Mouse (Mus musculus): ENCODE measurements around the gene Spock2. TPM values are rescaled to one million over a fixed set of nuclear protein-coding genes. Genes with fewer than 3 reads are reported as not detected.
"Not testable (repeated sequence)": the region's sequence is repeated elsewhere in the genome, so short reads cannot be mapped to it uniquely, and the experiment has no call there.

Gene Spock2
- polyA plus RNA-seq, 1 experiment from 2014 or later, result not detected

DNA sequence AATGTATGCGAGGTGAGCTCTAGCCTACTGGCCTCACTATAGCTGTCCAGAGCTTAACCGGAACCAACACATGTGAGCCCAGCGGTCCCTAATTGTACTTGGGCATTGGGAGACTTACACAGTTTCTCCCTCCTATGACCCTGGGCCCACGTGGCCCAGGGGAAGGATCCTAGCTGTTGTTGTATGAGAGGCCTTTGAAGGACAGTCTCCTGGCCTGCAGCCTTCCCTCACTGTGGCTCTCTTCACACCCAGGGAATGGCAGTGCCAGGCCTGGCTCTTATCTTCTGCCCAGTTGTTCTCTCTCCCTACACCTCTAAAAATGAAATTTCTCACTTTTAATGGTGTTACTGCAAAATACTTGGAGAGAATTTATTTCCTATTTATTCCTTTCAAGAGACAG lies 11.0 kb downstream of the Spock2 start:
- no peak overlapping the region for H3K27ac ChIP-seq
- H3K79me2 ChIP-seq (ENCODE audit: inconsistent target), result no peaks in the 10 kb centered on the region
- no peak overlapping the region for H3K4me3 ChIP-seq (ENCODE audit: inconsistent target)
- H3K36me3 ChIP-seq (ENCODE audit: inconsistent target), result no peaks in the 10 kb centered on the region
- 80% methylated on average over 4 of the region's 4 CpGs for WGBS (ENCODE audit: missing documents)

DNA sequence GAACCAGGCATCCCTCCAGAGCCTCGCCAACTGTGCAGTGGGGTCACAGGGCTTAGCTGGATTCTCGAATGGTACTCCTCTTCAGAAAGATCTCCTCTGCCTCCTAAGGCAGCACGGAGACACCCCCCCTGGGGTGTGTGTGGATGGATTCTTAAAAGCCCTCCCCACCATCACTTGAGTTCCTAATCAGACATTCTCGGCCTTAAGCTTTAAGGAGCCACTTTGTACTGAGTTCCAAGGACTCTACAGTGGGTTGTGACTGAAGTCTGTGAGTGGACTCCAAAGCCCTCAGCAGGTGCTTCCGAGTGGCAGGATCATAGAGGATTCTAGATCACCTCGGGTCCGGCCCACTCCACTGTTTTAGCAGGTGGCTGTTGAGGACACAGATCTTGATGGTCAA lies 12.4 kb downstream of the Spock2 start:
- Histone ChIP-seq H3K4me3 (ENCODE audit: inconsistent target) (no peak overlapping the region), H3K36me3 (ENCODE audit: inconsistent target) (no peaks in the 10 kb centered on the region), H3K27ac (no peak overlapping the region), H3K79me2 (ENCODE audit: inconsistent target) (no peaks in the 10 kb centered on the region)
- WGBS (ENCODE audit: missing documents), result 94% methylated on average over 7 of the region's 7 CpGs

DNA sequence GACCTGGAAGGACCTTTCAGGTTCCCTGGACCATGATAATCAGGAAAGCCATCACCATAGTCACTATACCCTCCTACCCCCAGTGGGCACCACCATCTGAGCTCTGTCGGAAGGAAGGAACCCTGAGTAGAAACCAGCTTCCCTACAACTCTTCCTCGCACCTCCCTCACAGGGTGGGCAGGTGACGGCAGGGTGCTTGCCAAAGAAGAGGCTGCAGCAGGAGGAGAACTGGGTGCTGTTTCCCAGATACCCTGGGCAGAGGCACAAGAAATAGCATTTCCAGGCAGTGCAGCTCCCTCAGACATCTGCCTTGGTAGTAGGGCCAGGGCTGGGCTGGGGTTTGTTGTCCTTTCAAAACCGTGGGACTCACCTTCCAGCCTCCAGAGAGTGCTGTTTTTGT lies 14.6 kb downstream of the Spock2 start:
- H3K36me3 ChIP-seq (ENCODE audit: inconsistent target), result no peaks in the 10 kb centered on the region
- H3K27ac ChIP-seq, result no peak overlapping the region
- no peak overlapping the region for H3K4me3 ChIP-seq (ENCODE audit: inconsistent target)
- H3K79me2 ChIP-seq (ENCODE audit: inconsistent target), result no peaks in the 10 kb centered on the region
- WGBS (ENCODE audit: missing documents), result 75% methylated on average over 4 of the region's 4 CpGs

DNA sequence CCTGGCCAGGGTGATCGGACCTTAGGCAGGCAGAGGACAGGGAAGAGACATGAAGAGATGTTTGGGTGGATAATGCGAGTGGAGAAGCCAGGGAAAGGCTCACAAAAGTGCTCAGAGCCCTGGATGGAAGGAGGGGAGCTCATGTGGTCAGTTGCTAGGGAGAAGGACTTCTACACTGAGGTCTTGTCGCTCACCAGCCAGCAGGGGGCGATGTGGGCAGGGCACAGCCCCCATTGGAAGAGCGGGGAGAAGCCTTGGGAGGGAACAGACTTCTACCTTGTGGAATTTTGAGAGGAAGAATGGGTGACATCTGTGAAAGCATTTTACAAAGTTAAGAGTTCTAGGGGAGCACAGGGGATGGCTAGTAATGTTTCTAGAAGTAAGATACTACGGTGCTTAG lies 18.1 kb downstream of the Spock2 start:
- no peak overlapping the region for H3K4me3 ChIP-seq (ENCODE audit: inconsistent target)
- 77% methylated on average over 6 of the region's 6 CpGs for WGBS (ENCODE audit: missing documents)
- H3K36me3 ChIP-seq (ENCODE audit: inconsistent target), result no peaks in the 10 kb centered on the region
- H3K79me2 ChIP-seq (ENCODE audit: inconsistent target), result no peaks in the 10 kb centered on the region
- H3K27ac ChIP-seq, result no peak overlapping the region

DNA sequence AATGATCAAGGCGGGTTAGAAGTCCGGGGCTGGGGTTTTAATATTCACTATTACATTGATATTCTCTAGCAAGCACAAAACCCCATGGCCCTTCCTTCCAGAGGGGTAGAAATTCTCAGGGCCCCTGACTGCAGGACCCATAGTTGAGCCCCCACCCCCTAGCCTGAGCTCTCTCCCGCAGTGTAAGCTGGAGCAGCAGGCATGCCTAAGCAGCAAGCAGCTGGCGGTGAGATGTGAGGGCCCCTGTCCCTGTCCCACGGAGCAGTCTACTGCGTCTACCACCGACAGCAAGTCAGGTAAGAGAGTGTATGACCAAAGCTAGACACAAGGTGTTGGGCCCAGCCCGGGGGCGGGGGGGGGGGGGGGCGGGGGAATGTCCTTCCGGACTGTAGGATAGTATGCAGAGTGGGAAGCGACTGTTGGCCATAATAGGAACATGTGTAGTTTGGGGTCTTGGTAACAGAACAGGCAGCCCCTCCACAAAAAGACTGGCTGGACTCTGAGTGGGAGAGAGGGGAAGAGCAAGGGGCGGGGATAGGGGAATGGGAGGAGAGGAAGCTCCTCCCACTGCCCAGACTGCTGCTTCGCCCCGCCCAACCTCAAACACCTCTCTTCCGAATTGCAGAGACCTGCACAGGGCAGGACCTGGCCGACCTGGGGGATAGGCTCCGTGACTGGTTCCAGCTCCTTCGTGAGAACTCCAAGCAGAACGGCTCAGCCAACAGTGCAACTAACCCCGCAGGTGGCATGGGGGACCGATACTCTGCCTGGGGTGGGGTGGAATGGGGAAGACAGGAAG lies 19.7 kb downstream of the Spock2 start:
- 43% methylated on average over 22 of the region's 22 CpGs for WGBS (ENCODE audit: missing documents)
- Histone ChIP-seq H3K79me2 (ENCODE audit: inconsistent target) (no peaks in the 10 kb centered on the region), H3K36me3 (ENCODE audit: inconsistent target) (no peaks in the 10 kb centered on the region), H3K4me3 (ENCODE audit: inconsistent target) (no peak overlapping the region), H3K27ac (no peak overlapping the region)

DNA sequence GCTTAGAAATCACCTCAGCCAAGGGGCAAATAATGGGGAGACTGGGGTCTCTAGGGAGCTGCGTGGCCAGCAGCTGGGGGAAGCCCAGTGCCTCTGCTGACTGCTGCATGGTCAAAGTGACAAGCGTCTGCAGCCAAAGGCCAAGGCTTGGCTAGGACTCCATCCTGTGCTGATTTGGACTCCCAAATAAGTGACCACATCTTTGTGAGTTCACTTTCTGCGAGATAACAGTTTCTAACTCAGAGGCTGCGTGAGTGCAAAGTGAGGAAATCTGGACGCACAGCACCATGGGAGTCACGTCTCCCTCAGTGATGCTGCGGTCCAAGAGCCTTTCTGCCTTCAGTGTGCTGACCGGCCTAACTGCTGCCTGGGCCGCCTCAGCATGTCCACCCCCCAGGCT lies 22.3 kb downstream of the Spock2 start:
- Histone ChIP-seq H3K4me3 (ENCODE audit: inconsistent target) (no peak overlapping the region), H3K27ac (no peak overlapping the region), H3K79me2 (ENCODE audit: inconsistent target) (no peaks in the 10 kb centered on the region), H3K36me3 (ENCODE audit: inconsistent target) (no peaks in the 10 kb centered on the region)
- 93% methylated on average over 9 of the region's 9 CpGs for WGBS (ENCODE audit: missing documents)

DNA sequence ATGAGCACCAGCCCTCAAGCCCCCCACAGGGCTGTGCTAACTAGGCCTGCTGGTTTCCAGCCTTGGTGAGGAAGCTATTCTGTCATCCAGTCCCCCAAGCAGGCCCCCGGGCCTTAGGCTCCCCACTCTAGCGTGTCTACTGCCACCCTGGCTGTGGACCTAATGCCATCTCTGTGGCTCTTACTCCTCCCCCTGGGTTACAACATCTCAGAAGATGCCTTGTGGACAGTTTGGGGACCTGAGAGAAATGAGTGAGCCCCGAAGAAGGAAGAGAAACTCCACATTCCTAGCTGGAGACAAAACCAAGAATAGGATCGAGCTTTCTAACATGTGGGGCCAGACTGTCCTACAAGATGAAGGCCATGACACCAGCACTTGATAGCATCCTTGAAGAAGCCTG lies 24.5 kb downstream of the Spock2 start:
- H3K27ac ChIP-seq, result no peak overlapping the region
- H3K79me2 ChIP-seq (ENCODE audit: inconsistent target), result no peaks in the 10 kb centered on the region
- H3K4me3 ChIP-seq (ENCODE audit: inconsistent target), result no peak overlapping the region
- no peaks in the 10 kb centered on the region for H3K36me3 ChIP-seq (ENCODE audit: inconsistent target)
- 15% methylated on average over 4 of the region's 4 CpGs for WGBS (ENCODE audit: missing documents)

DNA sequence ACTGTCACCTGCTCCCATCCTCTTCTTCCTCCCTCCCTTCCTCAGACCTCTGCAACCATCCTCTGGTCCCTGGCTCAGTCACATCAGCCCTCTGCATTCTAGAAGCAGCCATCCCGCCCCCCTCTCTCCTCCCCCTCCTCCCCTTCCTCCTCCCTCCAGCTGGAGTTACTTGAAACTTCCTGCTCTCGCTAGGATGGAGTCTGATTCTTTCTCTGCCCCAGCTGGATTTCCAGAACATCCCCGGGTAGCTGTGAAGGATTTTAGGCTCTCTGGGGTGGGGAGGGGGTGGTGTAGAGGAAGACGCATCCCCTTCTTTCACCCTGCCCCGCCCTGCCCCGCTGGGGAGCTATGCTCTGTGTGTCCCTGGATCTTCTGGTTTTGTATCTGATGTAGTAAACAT lies 27.5 kb downstream of the Spock2 start:
- no peaks in the 10 kb centered on the region for H3K79me2 ChIP-seq (ENCODE audit: inconsistent target)
- WGBS (ENCODE audit: missing documents), result 76% methylated on average over 6 of the region's 6 CpGs
- no peak overlapping the region for H3K27ac ChIP-seq
- H3K4me3 ChIP-seq (ENCODE audit: inconsistent target), result no peak overlapping the region
- H3K36me3 ChIP-seq (ENCODE audit: inconsistent target), result no peaks in the 10 kb centered on the region

DNA sequence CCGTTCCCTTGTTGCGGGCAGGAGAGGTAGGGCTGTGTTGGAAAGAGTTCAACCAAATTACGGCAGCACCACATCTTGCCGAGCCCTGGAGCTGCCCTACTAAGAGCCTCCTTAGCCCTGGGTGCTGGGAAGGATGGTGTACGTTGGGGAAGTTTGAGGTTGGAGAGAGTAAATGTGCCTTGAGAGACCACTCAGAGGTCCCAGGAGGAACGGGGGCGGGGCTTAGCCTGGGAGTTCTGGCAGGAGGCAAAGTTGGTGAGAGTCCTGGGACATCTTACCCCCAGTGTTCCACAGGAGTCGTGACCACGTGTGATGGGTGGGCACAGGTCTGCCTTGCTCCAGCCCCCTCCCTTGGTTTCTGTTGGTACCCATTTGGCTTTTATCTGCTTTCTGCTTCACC lies 28.2 kb downstream of the Spock2 start:
- no peak overlapping the region for H3K4me3 ChIP-seq (ENCODE audit: inconsistent target)
- WGBS (ENCODE audit: missing documents), result 87% methylated on average over 9 of the region's 9 CpGs
- H3K27ac ChIP-seq, result no peak overlapping the region
- H3K79me2 ChIP-seq (ENCODE audit: inconsistent target), result no peaks in the 10 kb centered on the region
- no peaks in the 10 kb centered on the region for H3K36me3 ChIP-seq (ENCODE audit: inconsistent target)

DNA sequence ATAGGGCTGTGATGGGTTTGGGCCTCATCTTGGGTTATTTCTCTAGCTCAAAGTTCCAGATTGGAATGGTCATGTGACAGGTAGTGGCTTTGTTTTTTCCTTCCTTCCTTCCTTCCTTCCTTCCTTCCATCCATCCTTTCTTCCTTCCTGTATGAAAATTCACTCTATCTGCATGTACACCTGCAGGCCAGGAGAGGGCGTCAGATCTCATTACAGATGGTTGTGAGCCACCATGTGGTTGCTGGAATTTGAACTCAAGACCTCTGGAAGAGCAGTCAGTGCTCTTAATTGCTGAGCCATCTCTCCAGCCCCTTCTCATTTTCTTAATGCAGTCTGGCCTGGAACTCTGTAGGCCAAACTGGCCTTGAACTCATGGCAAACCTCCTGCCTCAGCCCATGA lies 30.0 kb downstream of the Spock2 start:
- not testable (repeated sequence) for H3K27ac ChIP-seq; H3K36me3 ChIP-seq (ENCODE audit: inconsistent target); H3K79me2 ChIP-seq (ENCODE audit: inconsistent target); H3K4me3 ChIP-seq (ENCODE audit: inconsistent target)
- WGBS (ENCODE audit: missing documents), result 71% methylated on average over 1 of the region's 1 CpGs

DNA sequence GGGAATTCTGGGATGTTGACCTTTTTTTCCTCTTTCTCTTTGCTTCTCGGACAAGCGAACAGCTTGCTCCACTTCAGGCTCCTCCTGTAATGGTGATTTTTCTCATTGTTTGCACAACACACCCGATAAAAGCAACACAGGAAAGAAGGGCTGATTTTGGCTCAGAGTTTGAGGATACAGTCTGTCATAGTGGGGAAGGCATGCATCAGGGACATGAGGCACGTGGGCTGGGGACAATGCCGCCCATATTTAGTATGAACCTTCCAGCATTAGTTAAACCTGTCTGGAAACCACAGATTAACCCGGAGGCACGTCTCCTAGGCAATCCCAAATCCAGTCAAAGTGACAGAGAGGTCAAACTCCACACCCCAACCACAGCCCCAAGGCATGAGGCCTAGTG lies 30.9 kb downstream of the Spock2 start:
- no peaks in the 10 kb centered on the region for H3K36me3 ChIP-seq (ENCODE audit: inconsistent target)

DNA sequence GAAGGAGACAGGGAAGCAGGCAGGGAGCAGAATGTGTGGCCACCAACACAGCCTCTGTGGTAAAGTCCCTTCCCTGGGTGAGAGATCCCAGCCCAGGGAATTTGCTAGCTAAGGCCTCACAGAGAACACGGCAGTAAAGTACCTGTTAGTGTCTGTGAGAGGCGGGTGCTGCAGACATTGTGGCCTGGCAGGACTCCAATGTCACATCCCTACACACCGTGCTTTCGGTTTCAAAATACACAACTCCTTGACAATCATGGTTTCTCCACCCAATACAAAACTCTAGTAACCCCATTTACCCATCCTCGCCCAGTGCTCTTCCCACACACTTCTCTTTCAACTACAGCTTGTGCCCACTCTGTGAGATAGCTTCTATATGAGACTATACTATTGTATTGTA lies 32.7 kb downstream of the Spock2 start:
- Histone ChIP-seq H3K79me2 (ENCODE audit: inconsistent target) (no peaks in the 10 kb centered on the region), H3K27ac (no peak overlapping the region), H3K36me3 (ENCODE audit: inconsistent target) (no peaks in the 10 kb centered on the region), H3K4me3 (ENCODE audit: inconsistent target) (no peak overlapping the region)
- WGBS (ENCODE audit: missing documents), result 36% methylated on average over 5 of the region's 5 CpGs

More for the DNA sequence above, 30.9 kb downstream of the Spock2 start:
- no peaks in the 10 kb centered on the region for H3K79me2 ChIP-seq (ENCODE audit: inconsistent target)
- no peak overlapping the region for H3K27ac ChIP-seq
- WGBS (ENCODE audit: missing documents), result 93% methylated on average over 7 of the region's 7 CpGs
- H3K4me3 ChIP-seq (ENCODE audit: inconsistent target), result no peak overlapping the region

DNA sequence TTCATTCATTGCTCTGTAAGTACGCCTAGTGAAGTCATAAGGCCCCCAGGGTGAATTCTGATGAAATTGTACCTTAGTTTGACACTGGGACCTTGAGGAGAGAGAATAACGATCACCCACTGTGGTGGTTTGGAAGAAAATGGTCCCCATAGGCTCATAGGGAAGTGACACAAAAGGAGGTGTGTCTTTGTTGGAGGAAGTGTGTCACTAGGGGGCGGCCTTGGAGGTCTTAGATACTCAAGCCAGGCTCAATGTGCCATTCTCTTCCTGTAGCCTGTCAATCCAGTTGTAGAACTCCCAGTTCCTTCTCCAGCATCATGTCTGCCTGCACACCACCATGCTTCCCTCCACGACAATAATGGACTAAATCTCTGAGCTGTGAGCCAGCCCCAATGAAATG lies 34.7 kb downstream of the Spock2 start:
- no peak overlapping the region for H3K27ac ChIP-seq
- 91% methylated on average over 4 of the region's 4 CpGs for WGBS (ENCODE audit: missing documents)
- no peak overlapping the region for H3K4me3 ChIP-seq (ENCODE audit: inconsistent target)
- H3K36me3 ChIP-seq (ENCODE audit: inconsistent target), result no peaks in the 10 kb centered on the region
- no peaks in the 10 kb centered on the region for H3K79me2 ChIP-seq (ENCODE audit: inconsistent target)

DNA sequence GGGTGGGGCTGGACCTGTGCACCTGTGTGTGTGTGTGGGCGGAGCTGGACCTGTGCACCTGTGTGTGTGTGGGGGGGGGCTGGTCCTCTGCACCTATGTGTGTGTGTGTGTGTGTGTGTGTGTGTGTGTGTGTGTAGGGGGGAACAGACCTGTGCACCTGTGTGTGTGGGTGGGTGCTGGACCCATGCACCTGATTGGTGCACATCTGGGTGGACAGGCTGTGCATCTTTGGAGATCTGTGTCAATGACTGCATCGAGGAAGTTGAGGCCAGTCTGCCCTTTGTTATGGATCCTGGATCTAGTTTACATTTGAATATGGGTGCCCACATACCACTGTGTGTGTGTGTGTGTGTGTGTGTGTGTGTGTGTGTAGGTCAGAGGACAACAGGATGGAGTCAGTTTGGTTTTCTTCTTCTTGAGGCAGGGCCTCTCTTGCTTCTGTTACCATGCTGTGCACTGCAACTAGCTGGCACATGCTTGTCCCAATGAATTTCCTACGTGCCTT lies 35.7 kb downstream of the Spock2 start:
- Histone ChIP-seq H3K36me3 (ENCODE audit: inconsistent target) (no peaks in the 10 kb centered on the region), H3K79me2 (ENCODE audit: inconsistent target) (no peaks in the 10 kb centered on the region), H3K27ac (no peak overlapping the region), H3K4me3 (ENCODE audit: inconsistent target) (no peak overlapping the region)
- WGBS (ENCODE audit: missing documents), result 85% methylated on average over 2 of the region's 3 CpGs

DNA sequence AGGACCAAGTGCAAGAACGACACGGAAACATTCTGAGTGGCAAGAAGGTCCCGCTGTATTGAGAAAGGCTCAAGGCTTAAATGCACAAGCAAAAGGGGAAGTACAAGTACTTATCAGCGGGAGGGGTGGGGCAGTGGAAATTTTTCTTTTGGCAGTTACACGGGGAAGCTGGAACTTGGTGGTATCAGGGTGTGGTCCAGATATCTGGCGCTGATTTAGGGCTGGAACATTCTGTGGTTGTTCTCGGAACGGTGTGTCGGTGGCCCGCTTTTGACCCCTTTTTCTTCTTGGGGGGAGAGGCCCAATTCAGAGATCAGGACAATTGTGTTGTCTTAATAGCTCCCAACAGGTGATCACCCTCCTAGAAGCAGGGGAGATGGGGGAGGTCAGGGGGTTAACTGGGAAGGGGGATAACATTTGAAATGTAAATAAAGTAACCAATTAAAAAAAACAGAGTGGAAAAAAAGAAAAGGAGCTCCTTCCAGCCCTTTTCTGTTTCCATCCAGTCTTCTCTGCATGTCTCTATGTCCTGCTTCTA lies 41.6 kb downstream of the Spock2 start:
- H3K79me2 ChIP-seq (ENCODE audit: inconsistent target); H3K27ac ChIP-seq; H3K36me3 ChIP-seq (ENCODE audit: inconsistent target); H3K4me3 ChIP-seq (ENCODE audit: inconsistent target): not testable (repeated sequence)
- WGBS (ENCODE audit: missing documents), result 92% methylated on average over 9 of the region's 10 CpGs
